In the genomic region with DNA sequence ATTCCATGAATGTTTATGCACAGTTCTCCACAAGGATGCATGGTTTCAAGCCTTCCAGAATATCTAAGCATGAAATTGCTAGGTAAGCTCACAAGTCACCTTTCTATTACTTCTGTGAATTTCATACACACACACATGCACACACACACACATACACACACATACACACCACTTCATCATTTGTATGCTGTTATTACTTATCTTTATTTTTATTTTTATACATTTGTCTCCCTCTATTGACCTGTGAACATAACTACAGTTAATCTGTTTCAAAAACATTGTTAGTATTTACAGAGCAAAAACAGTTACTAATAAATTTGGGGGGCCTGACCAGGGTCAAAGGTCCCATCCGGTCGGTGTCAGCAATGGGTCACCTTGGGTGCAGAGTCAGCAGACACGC, we compare ENCODE assay signal across 16 mouse cellular contexts.
A peak's percentile ranks its signal among the peaks of the same experiment; 100 is the strongest.
DNase-seq lines count a peak whose midpoint lies in the region; ATAC-seq and TF ChIP-seq lines count a peak whose summit lies in the region.
"Had no signal": no experiment of that assay in that cellular context is flagged by ENCODE, and none has a peak within 500 bp of the region (broad histone marks: within the 10 kb centered on the region; RNA-seq: fewer than 3 reads in every experiment).

No protein-coding gene starts in this region.

- no peak overlapping the region for H3K9ac ChIP-seq in hindbrain, postnatal 0 days (replicated peaks; ENCODE audit: low read length)
- no peak overlapping the region for H3K9ac ChIP-seq in hindbrain, embryonic 14.5 days
- no peak overlapping the region for H3K9ac ChIP-seq in midbrain, embryonic 13.5 days (replicated peaks)
- no peak overlapping the region for H3K9ac ChIP-seq in midbrain, embryonic 11.5 days (ENCODE audit: low read length)
- no peak overlapping the region for H3K9ac ChIP-seq in midbrain, embryonic 15.5 days
- H3K9ac ChIP-seq: embryonic facial prominence, embryonic 12.5 days; liver, postnatal 0 days had no signal

- CTCF ChIA-PET in Patski (lab: Charles Lee), result interaction anchor here (1.5 kb wide), 1 partner anchor 11 kb away, joined by 4 read pairs; no protein-coding TSS in a partner anchor

- peak; percentile 26 for DNase-seq in hindbrain, postnatal 0 days (ENCODE audit: low spot score)
- no peak for DNase-seq in hindbrain, embryonic 14.5 days (ENCODE audit: low spot score)
- DNase-seq in midbrain, embryonic 11.5 days (ENCODE audit: low spot score, missing footprints), result no peak
- no peak for DNase-seq in Patski (ENCODE audit: low read depth, low spot score)
- no peak for DNase-seq in urinary bladder, postnatal 10 days (ENCODE audit: low spot score)
- DNase-seq: adrenal gland, postnatal 10 days; cerebellum, adult 18-20 months; heart, postnatal 36 days; kidney, postnatal 10 days; liver; liver, postnatal 0 days; right cerebral cortex, postnatal 14 days had no signal

- 91% methylated on average over 3 of the region's 3 CpGs for WGBS in hindbrain, postnatal 0 days
- WGBS in hindbrain, embryonic 14.5 days, result 94% methylated on average over 3 of the region's 3 CpGs
- WGBS in midbrain, embryonic 13.5 days, result 90% methylated on average over 3 of the region's 3 CpGs
- 92% methylated on average over 3 of the region's 3 CpGs for WGBS in midbrain, embryonic 11.5 days
- 91% methylated on average over 3 of the region's 3 CpGs for whole genome bisulfite sequencing in midbrain, embryonic 15.5 days

- H3K4me2 ChIP-seq in hindbrain, postnatal 0 days (ENCODE audit: low read depth, low read length), result no peak overlapping the region
- H3K4me2 ChIP-seq in hindbrain, embryonic 14.5 days (replicated peaks), result no peak overlapping the region
- no peak overlapping the region for H3K4me2 ChIP-seq in midbrain, embryonic 13.5 days (replicated peaks)
- H3K4me2 ChIP-seq in midbrain, embryonic 11.5 days, result no peak overlapping the region
- no peak overlapping the region for H3K4me2 ChIP-seq in midbrain, embryonic 15.5 days
- H3K4me2 ChIP-seq: embryonic facial prominence, embryonic 12.5 days; heart, embryonic 11.5 days had no signal

- in situ Hi-C loops in Patski (cut with MboI; ENCODE audit: low pct_unique_long_range_greater_than_20kb), result loop anchor here (5.0 to 10.0 kb wide), 2 partner anchors 905 to 1078 kb away; no protein-coding TSS in a partner anchor

- H3K4me3 ChIP-seq in hindbrain, postnatal 0 days (ENCODE audit: low read length), result no peak overlapping the region
- no peak overlapping the region for H3K4me3 ChIP-seq in hindbrain, embryonic 14.5 days (replicated peaks; ENCODE audit: low read length)
- no peak overlapping the region for H3K4me3 ChIP-seq in midbrain, embryonic 13.5 days (replicated peaks)
- H3K4me3 ChIP-seq in midbrain, embryonic 11.5 days (ENCODE audit: low read depth, low read length), result no peak overlapping the region
- no peak overlapping the region for H3K4me3 ChIP-seq in midbrain, embryonic 15.5 days
- H3K4me3 ChIP-seq: embryonic facial prominence, embryonic 12.5 days had no signal

- peak; percentile 29; the same call in 1 of the 2 replicates for TF ChIP-seq CTCF in hindbrain, postnatal 0 days (IDR thresholded peaks at IDR 0.05; ENCODE audit: low read depth)
- peak; percentile 51 for TF ChIP-seq CTCF in Patski (IDR thresholded peaks at IDR 0.05)

- no peak overlapping the region for H3K27ac ChIP-seq in hindbrain, postnatal 0 days
- H3K27ac ChIP-seq in hindbrain, embryonic 14.5 days, result no peak overlapping the region
- no peak overlapping the region for H3K27ac ChIP-seq in midbrain, embryonic 13.5 days
- no peak overlapping the region for H3K27ac ChIP-seq in midbrain, embryonic 11.5 days (ENCODE audit: low read depth, low read length)
- no peak overlapping the region for H3K27ac ChIP-seq in midbrain, embryonic 15.5 days
- H3K27ac ChIP-seq: embryonic facial prominence, embryonic 12.5 days had no signal

- no peaks in the 10 kb centered on the region for H3K4me1 ChIP-seq in hindbrain, postnatal 0 days (ENCODE audit: insufficient read depth, low read length)
- H3K4me1 ChIP-seq in hindbrain, embryonic 14.5 days (replicated peaks; ENCODE audit: control insufficient read depth, insufficient read depth, low read length), result no peaks in the 10 kb centered on the region
- H3K4me1 ChIP-seq in midbrain, embryonic 13.5 days (replicated peaks), result no peaks in the 10 kb centered on the region
- no peaks in the 10 kb centered on the region for H3K4me1 ChIP-seq in midbrain, embryonic 11.5 days (ENCODE audit: control insufficient read depth, insufficient read depth, low read length)
- H3K4me1 ChIP-seq in midbrain, embryonic 15.5 days, result no peaks in the 10 kb centered on the region
- H3K4me1 ChIP-seq: embryonic facial prominence, embryonic 12.5 days had no signal

- H3K9me3 ChIP-seq in hindbrain, postnatal 0 days (ENCODE audit: low read length), result no peaks in the 10 kb centered on the region
- H3K9me3 ChIP-seq in hindbrain, embryonic 14.5 days (ENCODE audit: control insufficient read depth, low read length), result no peaks in the 10 kb centered on the region
- no peaks in the 10 kb centered on the region for H3K9me3 ChIP-seq in midbrain, embryonic 13.5 days
- H3K9me3 ChIP-seq in midbrain, embryonic 11.5 days (ENCODE audit: control insufficient read depth, low read length), result no peaks in the 10 kb centered on the region
- H3K9me3 ChIP-seq in midbrain, embryonic 15.5 days, result no peaks in the 10 kb centered on the region
- H3K9me3 ChIP-seq: embryonic facial prominence, embryonic 12.5 days had no signal

- no peaks in the 10 kb centered on the region for H3K27me3 ChIP-seq in hindbrain, postnatal 0 days (ENCODE audit: insufficient read depth, low read length)
- H3K27me3 ChIP-seq in hindbrain, embryonic 14.5 days (ENCODE audit: control insufficient read depth, insufficient read depth, low read length), result no peaks in the 10 kb centered on the region
- no peaks in the 10 kb centered on the region for H3K27me3 ChIP-seq in midbrain, embryonic 13.5 days
- no peaks in the 10 kb centered on the region for H3K27me3 ChIP-seq in midbrain, embryonic 11.5 days (ENCODE audit: control insufficient read depth, insufficient read depth, low read length)
- H3K27me3 ChIP-seq in Patski, result no peaks in the 10 kb centered on the region
- H3K27me3 ChIP-seq in midbrain, embryonic 15.5 days (replicated peaks), result no peaks in the 10 kb centered on the region
- H3K27me3 ChIP-seq: embryonic facial prominence, embryonic 12.5 days had no signal

- 0 out of 2 replicates have a peak, but pooled peaks have one; percentile 49 for ATAC-seq in hindbrain, postnatal 0 days
- no peak for ATAC-seq in hindbrain, embryonic 14.5 days (ENCODE audit: low FRiP score)
- 0 out of 2 replicates have a peak, but pooled peaks have one; percentile 24 for ATAC-seq in midbrain, embryonic 13.5 days
- no peak for ATAC-seq in midbrain, embryonic 11.5 days (ENCODE audit: low FRiP score)
- ATAC-seq in Patski, result no peak
- 0 out of 2 replicates have a peak, but pooled peaks have one; percentile 27 for ATAC-seq in midbrain, embryonic 15.5 days (replicated peaks)
- ATAC-seq: liver, postnatal 0 days had no signal

- H3K36me3 ChIP-seq in hindbrain, postnatal 0 days (ENCODE audit: insufficient read depth, low read length), result no peaks in the 10 kb centered on the region
- no peaks in the 10 kb centered on the region for H3K36me3 ChIP-seq in hindbrain, embryonic 14.5 days (replicated peaks; ENCODE audit: control insufficient read depth, insufficient read depth)
- no peaks in the 10 kb centered on the region for H3K36me3 ChIP-seq in midbrain, embryonic 13.5 days
- no peaks in the 10 kb centered on the region for H3K36me3 ChIP-seq in midbrain, embryonic 11.5 days (ENCODE audit: control insufficient read depth, insufficient read depth, low read length)
- no peaks in the 10 kb centered on the region for H3K36me3 ChIP-seq in midbrain, embryonic 15.5 days (replicated peaks)
- H3K36me3 ChIP-seq: embryonic facial prominence, embryonic 12.5 days had no signal

- POLR2A ChIA-PET in Patski (lab: Charles Lee), result no interaction called here

Comparison
In these comparisons a context has a peak if more than half of its experiments do, and no peak if none do; other contexts are left out.
1. ATAC-seq: peak in hindbrain, postnatal 0 days (single experiment), midbrain, embryonic 13.5 days (single experiment) and midbrain, embryonic 15.5 days (single experiment); none in hindbrain, embryonic 14.5 days (single experiment), midbrain, embryonic 11.5 days (single experiment) and Patski (single experiment).